Mouse (Mus musculus): ENCODE measurements around the gene Fgfr2.

GRCm38 (mm10) chr7:130966451-130966850 is 2156.7 kb downstream of the Fgfr2 start:
- no peak for TF ChIP-seq POLR2A (IDR thresholded peaks at IDR 0.05; ENCODE audit: control insufficient read depth, low read depth, low read length)
- no peak for TF ChIP-seq CTCF (IDR thresholded peaks at IDR 0.05; ENCODE audit: control insufficient read depth, insufficient read depth, insufficient replicate concordance, low read depth, low read length)
